ENCODE assay signal across 10 mouse cellular contexts in genomic region chr3:130576683-130577082, GRCm38 (mm10). TPM values are rescaled to one million over a fixed set of nuclear protein-coding genes. Genes with fewer than 3 reads are reported as not detected.
A peak's percentile ranks its signal among the peaks of the same experiment; 100 is the strongest.
DNase-seq lines count a peak whose midpoint lies in the region; ATAC-seq and TF ChIP-seq lines count a peak whose summit lies in the region.
"Had no signal": no experiment of that assay in that cellular context is flagged by ENCODE, and none has a peak within 500 bp of the region (broad histone marks: within the 10 kb centered on the region; RNA-seq: fewer than 3 reads in every experiment).

No protein-coding gene starts in this region.

- no peak overlapping the region for H3K9ac ChIP-seq in forebrain, postnatal 0 days
- no peak overlapping the region for H3K9ac ChIP-seq in forebrain, embryonic 13.5 days
- H3K9ac ChIP-seq in midbrain, embryonic 14.5 days (replicated peaks; ENCODE audit: low read length), result no peak overlapping the region
- no peak overlapping the region for H3K9ac ChIP-seq in midbrain, embryonic 16.5 days (ENCODE audit: low read depth, low read length)
- no peak overlapping the region for H3K9ac ChIP-seq in heart, embryonic 11.5 days (ENCODE audit: low read depth, low read length)

- ATAC-seq in forebrain, postnatal 0 days, result no peak
- ATAC-seq in forebrain, embryonic 13.5 days, result no peak
- ATAC-seq in midbrain, embryonic 14.5 days (ENCODE audit: low FRiP score, low TSS enrichment), result no peak
- ATAC-seq in midbrain, embryonic 16.5 days, result no peak
- ATAC-seq in heart, embryonic 11.5 days (replicated peaks; ENCODE audit: insufficient number of reproducible peaks, low FRiP score, low TSS enrichment), result no peak

- TF ChIP-seq CTCF in forebrain, postnatal 0 days (IDR thresholded peaks at IDR 0.05; ENCODE audit: low read depth), result peak; percentile 70

- H3K4me1 ChIP-seq in forebrain, postnatal 0 days (ENCODE audit: insufficient read depth), result no peaks in the 10 kb centered on the region
- H3K4me1 ChIP-seq in forebrain, embryonic 13.5 days, result no peaks in the 10 kb centered on the region
- H3K4me1 ChIP-seq in midbrain, embryonic 14.5 days (ENCODE audit: control insufficient read depth, insufficient read depth, low read length), result peaks cover 4% of the 10 kb centered on the region; the same call in 1 of the 2 replicates
- 0 out of 2 replicates have a peak, but pooled peaks cover 3% of the 10 kb centered on the region for H3K4me1 ChIP-seq in midbrain, embryonic 16.5 days (ENCODE audit: control insufficient read depth, insufficient read depth, low read length)
- H3K4me1 ChIP-seq in heart, embryonic 11.5 days (ENCODE audit: control insufficient read depth, insufficient read depth, low read length), result no peaks in the 10 kb centered on the region

- no peaks in the 10 kb centered on the region for H3K27me3 ChIP-seq in forebrain, postnatal 0 days (ENCODE audit: insufficient read depth, low read length)
- no peaks in the 10 kb centered on the region for H3K27me3 ChIP-seq in forebrain, embryonic 13.5 days
- no peaks in the 10 kb centered on the region for H3K27me3 ChIP-seq in midbrain, embryonic 14.5 days (ENCODE audit: control insufficient read depth, insufficient read depth, low read length)
- H3K27me3 ChIP-seq in midbrain, embryonic 16.5 days (ENCODE audit: control insufficient read depth, insufficient read depth, low read depth, low read length), result no peaks in the 10 kb centered on the region
- H3K27me3 ChIP-seq in heart, embryonic 11.5 days (ENCODE audit: control insufficient read depth, insufficient read depth, low read length), result no peaks in the 10 kb centered on the region; the same call in 1 of the 2 replicates

- no peak overlapping the region for H3K4me2 ChIP-seq in forebrain, postnatal 0 days (ENCODE audit: low read depth)
- no peak overlapping the region for H3K4me2 ChIP-seq in forebrain, embryonic 13.5 days
- no peak overlapping the region for H3K4me2 ChIP-seq in midbrain, embryonic 14.5 days (ENCODE audit: low read length)
- H3K4me2 ChIP-seq in midbrain, embryonic 16.5 days (ENCODE audit: low read length), result no peak overlapping the region
- H3K4me2 ChIP-seq in heart, embryonic 11.5 days, result no peak overlapping the region

- no peak overlapping the region for H3K4me3 ChIP-seq in forebrain, postnatal 0 days (ENCODE audit: low read depth, low read length)
- H3K4me3 ChIP-seq in forebrain, embryonic 13.5 days, result no peak overlapping the region
- no peak overlapping the region for H3K4me3 ChIP-seq in midbrain, embryonic 14.5 days (replicated peaks; ENCODE audit: low read depth, low read length)
- no peak overlapping the region for H3K4me3 ChIP-seq in midbrain, embryonic 16.5 days (ENCODE audit: low read depth, low read length)
- no peak overlapping the region for H3K4me3 ChIP-seq in heart, embryonic 11.5 days (ENCODE audit: low read depth, low read length)
- H3K4me3 ChIP-seq: myocyte had no signal

- WGBS in forebrain, postnatal 0 days, result 64% methylated on average over 6 of the region's 6 CpGs
- 55% methylated on average over 6 of the region's 6 CpGs for WGBS in forebrain, embryonic 13.5 days
- 63% methylated on average over 6 of the region's 6 CpGs for WGBS in midbrain, embryonic 14.5 days
- 69% methylated on average over 6 of the region's 6 CpGs for whole genome bisulfite sequencing in midbrain, embryonic 16.5 days
- 58% methylated on average over 6 of the region's 6 CpGs for WGBS in heart, embryonic 11.5 days (ENCODE audit: insufficient replicate concordance)

- DNase-seq in forebrain, postnatal 0 days, result peak; percentile 25
- DNase-seq in midbrain, embryonic 14.5 days, result peak; percentile 26
- DNase-seq in embryo, embryonic 9.5 days (ENCODE audit: extremely low spot score), result peak; percentile 19
- peak; percentile 57 for DNase-seq in testis, postnatal 10 days (ENCODE audit: low spot score)
- DNase-seq in cerebellum, postnatal 36 days, result no peak

- H3K9me3 ChIP-seq in forebrain, postnatal 0 days (ENCODE audit: low read length), result no peaks in the 10 kb centered on the region
- H3K9me3 ChIP-seq in forebrain, embryonic 13.5 days (replicated peaks), result no peaks in the 10 kb centered on the region
- no peaks in the 10 kb centered on the region for H3K9me3 ChIP-seq in midbrain, embryonic 14.5 days (ENCODE audit: control insufficient read depth, low read length)
- H3K9me3 ChIP-seq in midbrain, embryonic 16.5 days (replicated peaks; ENCODE audit: control insufficient read depth, low read length, poor library complexity, severe bottlenecking), result no peaks in the 10 kb centered on the region
- no peaks in the 10 kb centered on the region for H3K9me3 ChIP-seq in heart, embryonic 11.5 days (replicated peaks; ENCODE audit: control insufficient read depth, low read length)

- H3K36me3 ChIP-seq in forebrain, postnatal 0 days (ENCODE audit: insufficient read depth), result no peaks in the 10 kb centered on the region
- no peaks in the 10 kb centered on the region for H3K36me3 ChIP-seq in forebrain, embryonic 13.5 days (ENCODE audit: poor library complexity, severe bottlenecking)
- no peaks in the 10 kb centered on the region for H3K36me3 ChIP-seq in midbrain, embryonic 14.5 days (ENCODE audit: control insufficient read depth, insufficient read depth, low read length)
- H3K36me3 ChIP-seq in midbrain, embryonic 16.5 days (ENCODE audit: control insufficient read depth, insufficient read depth, low read length), result no peaks in the 10 kb centered on the region
- H3K36me3 ChIP-seq in heart, embryonic 11.5 days (ENCODE audit: control insufficient read depth, insufficient read depth, low read length), result no peaks in the 10 kb centered on the region

- H3K27ac ChIP-seq in forebrain, postnatal 0 days (ENCODE audit: low read depth, low read length), result no peak overlapping the region
- no peak overlapping the region for H3K27ac ChIP-seq in forebrain, embryonic 13.5 days
- H3K27ac ChIP-seq in midbrain, embryonic 14.5 days (replicated peaks; ENCODE audit: low read depth, low read length), result no peak overlapping the region
- H3K27ac ChIP-seq in midbrain, embryonic 16.5 days (ENCODE audit: low read length), result no peak overlapping the region
- no peak overlapping the region for H3K27ac ChIP-seq in heart, embryonic 11.5 days (ENCODE audit: low read depth, low read length)

RNA-seq across cellular contexts. Expression of gene Etnppl, which starts 40.6 kb away (rescaled TPM):
- total RNA-seq in forebrain, postnatal 0 days (2014; rRNA removed), result not detected in 2 replicates
- 0.03 and 0.05 TPM in 2 replicates for polyA plus RNA-seq in forebrain, postnatal 0 days (2015; fragmentation: Nextera tagmentation; extraction: Ambion mirVana)
- polyA plus RNA-seq in forebrain, embryonic 13.5 days (2015; fragmentation: Nextera tagmentation; extraction: Ambion mirVana), result not detected in 2 replicates
- polyA plus RNA-seq in midbrain, embryonic 14.5 days (2014; fragmentation: Nextera tagmentation; extraction: Ambion mirVana), result not detected in 2 replicates
- not detected in 2 replicates for polyA plus RNA-seq in midbrain, embryonic 16.5 days (2015; fragmentation: Nextera tagmentation; extraction: Ambion mirVana)
- polyA plus RNA-seq in heart, embryonic 11.5 days (2014; fragmentation: Nextera tagmentation; extraction: Ambion mirVana), result not detected in 2 replicates
- polyA plus RNA-seq: intestine, embryonic 14.5 days; myocyte had no signal

Comparison
In these comparisons a context has a peak if more than half of its experiments do, and no peak if none do; other contexts are left out.
1. DNase-seq: peak in forebrain, postnatal 0 days (single experiment), midbrain, embryonic 14.5 days (single experiment), embryo, embryonic 9.5 days (single experiment) and testis, postnatal 10 days (single experiment); none in cerebellum, postnatal 36 days (0 of 2).